Mouse (Mus musculus) hindbrain, embryonic 16.5 days (tissue): Measurements from ENCODE around the gene Mgll. TPM values are rescaled to one million over a fixed set of nuclear protein-coding genes. Genes with fewer than 3 reads are reported as not detected.

ENCODE experiments used
- ATAC-seq: fragments of 200-750 bp; cut with Nextera tagmentation; 2 replicates; pipeline ENCODE4 v1.8.0; 2017; ENCODE audit warnings: moderate TSS enrichment, moderate library complexity
- H3K27ac ChIP-seq: fragments of 300-500 bp; sonication (generic); 2 replicates; pipeline ENCODE4 v1.5.1; 2014; ENCODE audit warnings: low read depth, mild to moderate bottlenecking, control low read depth, low read length, moderate library complexity
- H3K27me3 ChIP-seq: fragments of 300-500 bp; sonication (generic); replicated peaks from 2 replicates; pipeline ENCODE4 v1.6.1; 2014; ENCODE audit warnings: low read length; ENCODE audit not compliant: control insufficient read depth, insufficient read depth
- H3K36me3 ChIP-seq: fragments of 300-500 bp; sonication (generic); 2 replicates; pipeline ENCODE4 v1.6.1; 2014; ENCODE audit warnings: mild to moderate bottlenecking, low read length, moderate library complexity, mixed read lengths; ENCODE audit not compliant: control insufficient read depth, insufficient read depth
- H3K4me1 ChIP-seq: fragments of 300-500 bp; sonication (generic); 2 replicates; pipeline ENCODE4 v1.6.1; 2014; ENCODE audit warnings: low read depth, low read length; ENCODE audit not compliant: control insufficient read depth, insufficient read depth
- H3K4me2 ChIP-seq: fragments of 300-500 bp; sonication (generic); 2 replicates; pipeline ENCODE4 v1.6.1; 2014; ENCODE audit warnings: mild to moderate bottlenecking, low read length, control low read depth, moderate library complexity
- H3K4me3 ChIP-seq: fragments of 300-500 bp; sonication (generic); 2 replicates; pipeline ENCODE4 v1.5.1; 2014; ENCODE audit warnings: mild to moderate bottlenecking, low read length, control low read depth, moderate library complexity
- H3K9ac ChIP-seq: fragments of 300-500 bp; sonication (generic); 2 replicates; pipeline ENCODE4 v1.6.1; 2014; ENCODE audit warnings: low read depth, mild to moderate bottlenecking, control low read depth, low read length, moderate library complexity
- H3K9me3 ChIP-seq: fragments of 300-500 bp; sonication (generic); 2 replicates; pipeline ENCODE4 v1.6.1; 2014; ENCODE audit warnings: mild to moderate bottlenecking, low read length, moderate library complexity; ENCODE audit not compliant: control insufficient read depth
- WGBS: fragments of 180-500 bp; shearing (Covaris S2); extraction: QIAGEN DNeasy Blood & Tissue Kit; methylation state at CpG from one replicate; pipeline ENCODE4 v1.1.7; 2014; 5-methylcytosine and 5-hydroxymethylcytosine counted together
- polyA plus RNA-seq: library from polyadenylated mRNA; unstranded; fragments of >200 nt; fragmentation: Nextera tagmentation; extraction: Ambion mirVana; gene quantifications from 2 replicates; pipeline ENCODE4 v1.2.1, GENCODE M21; 2015

Mgll gene
- polyA plus RNA-seq = 79.1 and 96.8 TPM in 2 replicates

DNA sequence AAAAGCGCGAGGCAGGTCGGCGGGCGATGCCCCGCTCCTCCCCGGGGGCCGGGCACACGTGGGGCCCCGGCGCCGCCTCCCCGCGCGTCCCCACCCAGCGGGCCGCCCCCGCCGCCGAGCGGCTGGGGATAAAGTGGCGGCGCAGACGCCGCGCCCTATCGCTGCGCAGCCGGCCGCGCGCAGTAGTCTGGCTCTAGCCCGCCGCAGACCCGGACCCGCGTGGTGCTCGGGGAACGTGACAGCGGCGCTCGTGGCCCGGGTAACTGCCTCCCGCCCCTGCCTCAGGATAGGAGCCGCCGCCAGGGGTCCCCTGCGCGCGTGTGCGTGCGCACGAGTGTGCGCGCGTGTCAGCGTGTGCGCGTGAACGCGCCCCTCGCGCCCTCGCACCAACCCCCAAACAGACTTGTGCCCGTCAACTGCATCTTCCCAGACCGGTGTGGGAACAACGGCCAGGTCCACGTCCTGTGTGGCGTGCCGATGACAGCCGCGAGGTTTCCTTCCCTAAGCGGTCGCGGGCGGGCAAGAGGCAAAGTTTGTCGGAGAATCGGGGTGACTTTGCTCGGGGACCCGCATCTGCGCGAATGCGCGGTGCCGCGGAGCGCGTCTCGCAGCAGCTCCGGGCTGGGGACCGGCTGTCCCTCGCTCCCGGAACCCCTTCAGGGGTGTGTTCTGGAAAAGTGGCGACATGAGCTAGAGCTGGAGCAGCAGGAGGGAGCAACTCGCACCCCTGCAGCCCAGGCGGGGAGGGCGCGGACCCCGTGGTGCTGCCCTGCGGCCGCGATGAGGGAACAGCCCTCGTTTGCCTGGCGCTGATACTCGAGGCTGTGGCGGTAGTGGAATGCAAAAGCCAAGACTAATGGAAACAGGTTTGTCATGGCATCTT lies at the start of gene Mgll:
Mgll (plus strand) TSS at position 100 of the 883 bp plus-strand sequence.
- H3K27ac ChIP-seq = peak within 1 kb of the TSS; percentile 77
- H3K4me2 ChIP-seq = peak within 1 kb of the TSS; percentile 93
- ATAC-seq = peak; percentile 87
- H3K36me3 ChIP-seq = no peaks in the 10 kb centered on the region
- no peaks in the 10 kb centered on the region for H3K27me3 ChIP-seq
- H3K9me3 ChIP-seq = no peaks in the 10 kb centered on the region
- H3K4me3 ChIP-seq = peak within 1 kb of the TSS; percentile 68
- H3K4me1 ChIP-seq = peaks cover 11% of the 10 kb centered on the region; the same call in 1 of the 2 replicates
- WGBS = under 1% methylated on average over 71 of the region's 105 CpGs
- peak within 1 kb of the TSS; percentile 82 for H3K9ac ChIP-seq

- WGBS = 91% methylated on average over 2 of the region's 2 CpGs
- no peak for ATAC-seq
- Histone ChIP-seq H3K27me3 (no peaks in the 10 kb centered on the region), H3K27ac (no peak overlapping the region), H3K4me1 (no peaks in the 10 kb centered on the region), H3K4me3 (no peak overlapping the region), H3K4me2 (no peak overlapping the region), H3K9ac (no peak overlapping the region), H3K36me3 (no peaks in the 10 kb centered on the region), H3K9me3 (no peaks in the 10 kb centered on the region)
Observed at GRCm38 (mm10) chr6:88675815-88676214, 48.4 kb upstream of the Mgll start.

GRCm38 (mm10) chr6:88676753-88677736 lies 47.2 kb upstream of the Mgll start:
- WGBS = 90% methylated on average over 6 of the region's 6 CpGs
- no peak overlapping the region for H3K27ac ChIP-seq
- H3K9me3 ChIP-seq = no peaks in the 10 kb centered on the region
- H3K4me2 ChIP-seq = no peak overlapping the region
- no peak overlapping the region for H3K4me3 ChIP-seq
- H3K9ac ChIP-seq = no peak overlapping the region
- no peaks in the 10 kb centered on the region for H3K4me1 ChIP-seq
- H3K27me3 ChIP-seq = no peaks in the 10 kb centered on the region
- no peaks in the 10 kb centered on the region for H3K36me3 ChIP-seq
- no peak for ATAC-seq

DNA sequence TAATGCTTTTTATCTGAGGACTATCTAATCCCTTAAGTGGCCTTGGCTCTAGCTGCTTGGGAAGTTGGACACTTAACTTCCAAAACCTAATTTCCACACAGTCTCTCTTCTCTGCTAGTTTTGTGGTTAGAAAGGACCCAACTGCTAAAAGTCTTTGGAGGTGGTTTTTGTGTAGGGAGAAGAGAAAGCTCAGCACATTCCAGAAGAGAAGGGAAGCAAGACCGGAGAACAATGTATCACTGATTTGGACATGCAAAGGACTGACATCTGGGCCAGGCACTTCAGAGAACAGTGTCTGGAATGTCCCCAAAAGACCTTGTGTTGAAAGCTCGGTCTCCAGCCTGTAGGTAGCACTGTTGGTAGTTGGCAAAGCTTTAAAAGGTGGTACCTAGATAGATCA lies 46.5 kb upstream of the Mgll start:
- WGBS = 71% methylated on average over 2 of the region's 2 CpGs
- ATAC-seq = no peak
- no peak overlapping the region for H3K4me2 ChIP-seq

GRCm38 (mm10) chr6:88681026-88681425 lies 43.2 kb upstream of the Mgll start:
- Histone ChIP-seq H3K4me1 (peaks cover 3% of the 10 kb centered on the region), H3K4me2 (no peak overlapping the region), H3K36me3 (no peaks in the 10 kb centered on the region), H3K9me3 (no peaks in the 10 kb centered on the region), H3K27me3 (no peaks in the 10 kb centered on the region), H3K9ac (no peak overlapping the region), H3K27ac (no peak overlapping the region), H3K4me3 (no peak overlapping the region)
- 89% methylated on average over 3 of the region's 3 CpGs for WGBS
- ATAC-seq = no peak

More for the DNA sequence above, 46.5 kb upstream of the Mgll start:
- H3K27ac ChIP-seq = no peak overlapping the region
- no peak overlapping the region for H3K4me3 ChIP-seq
- H3K4me1 ChIP-seq = no peaks in the 10 kb centered on the region
- no peak overlapping the region for H3K9ac ChIP-seq
- no peaks in the 10 kb centered on the region for H3K9me3 ChIP-seq
- H3K27me3 ChIP-seq = no peaks in the 10 kb centered on the region
- H3K36me3 ChIP-seq = no peaks in the 10 kb centered on the region

DNA sequence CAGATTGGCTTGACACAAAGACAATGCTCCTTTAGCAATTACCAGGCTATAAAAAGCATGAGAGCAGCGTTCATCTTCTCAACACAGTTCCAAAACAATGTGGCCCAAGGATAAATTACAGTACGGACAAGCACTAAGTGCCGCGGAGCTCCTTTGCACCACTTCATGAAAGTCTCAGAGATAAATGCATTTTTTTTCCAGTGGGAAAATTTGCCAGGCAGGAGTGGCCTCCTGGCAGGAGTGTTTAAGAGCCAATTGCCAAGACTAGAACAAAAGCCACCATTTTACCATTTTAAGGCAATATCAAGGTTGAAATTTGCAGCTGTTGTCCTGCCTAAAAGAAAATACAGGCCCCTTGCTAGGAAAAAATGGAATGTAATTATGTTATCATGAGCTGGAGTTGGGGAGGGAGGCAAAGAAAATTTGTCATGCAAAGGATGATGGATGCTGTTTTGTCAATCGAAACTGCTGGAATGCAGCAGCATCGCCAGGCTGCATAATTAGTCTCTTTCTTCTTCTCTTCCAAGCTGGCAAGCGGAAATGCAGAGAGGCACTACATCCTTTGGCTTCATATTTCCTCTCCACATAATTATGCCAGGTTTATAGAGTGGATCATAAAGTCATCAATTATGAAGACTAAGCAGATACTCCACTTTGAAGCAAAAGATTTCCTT lies 40.7 kb upstream of the Mgll start:
- H3K9ac ChIP-seq = no peak overlapping the region
- H3K9me3 ChIP-seq = no peaks in the 10 kb centered on the region
- H3K4me3 ChIP-seq = no peak overlapping the region
- H3K4me1 ChIP-seq = peaks cover 3% of the 10 kb centered on the region
- ATAC-seq = peak; percentile 60
- no peaks in the 10 kb centered on the region for H3K27me3 ChIP-seq
- no peak overlapping the region for H3K4me2 ChIP-seq
- no peaks in the 10 kb centered on the region for H3K36me3 ChIP-seq
- WGBS = 24% methylated on average over 7 of the region's 7 CpGs
- H3K27ac ChIP-seq = peak overlapping the region; percentile 21; the same call in 1 of the 2 replicates

DNA sequence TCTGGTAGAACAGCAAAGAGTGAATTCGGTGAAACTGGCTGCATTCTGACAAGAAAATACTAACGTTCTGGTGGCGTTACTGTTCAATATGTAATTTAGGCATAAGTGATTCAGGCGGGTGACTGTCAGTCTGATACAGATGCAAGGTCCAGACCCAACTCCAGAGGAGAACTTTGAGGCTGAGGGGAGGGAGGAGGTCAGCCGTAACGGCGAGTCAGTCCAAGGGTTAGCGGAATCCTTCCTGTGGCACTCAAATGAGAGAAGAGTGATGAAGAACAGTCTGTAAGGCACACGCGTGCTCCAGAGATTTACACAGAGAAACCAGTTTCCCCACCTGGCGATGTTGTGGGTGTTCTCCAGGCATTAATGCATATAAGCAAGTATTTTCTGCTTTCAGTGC lies 36.0 kb upstream of the Mgll start:
- no peak overlapping the region for H3K27ac ChIP-seq
- H3K4me2 ChIP-seq = no peak overlapping the region
- H3K9ac ChIP-seq = no peak overlapping the region
- no peaks in the 10 kb centered on the region for H3K36me3 ChIP-seq
- WGBS = 94% methylated on average over 11 of the region's 11 CpGs
- H3K9me3 ChIP-seq = no peaks in the 10 kb centered on the region
- peaks cover 3% of the 10 kb centered on the region for H3K4me1 ChIP-seq
- H3K4me3 ChIP-seq = no peak overlapping the region
- no peaks in the 10 kb centered on the region for H3K27me3 ChIP-seq
- ATAC-seq = no peak

DNA sequence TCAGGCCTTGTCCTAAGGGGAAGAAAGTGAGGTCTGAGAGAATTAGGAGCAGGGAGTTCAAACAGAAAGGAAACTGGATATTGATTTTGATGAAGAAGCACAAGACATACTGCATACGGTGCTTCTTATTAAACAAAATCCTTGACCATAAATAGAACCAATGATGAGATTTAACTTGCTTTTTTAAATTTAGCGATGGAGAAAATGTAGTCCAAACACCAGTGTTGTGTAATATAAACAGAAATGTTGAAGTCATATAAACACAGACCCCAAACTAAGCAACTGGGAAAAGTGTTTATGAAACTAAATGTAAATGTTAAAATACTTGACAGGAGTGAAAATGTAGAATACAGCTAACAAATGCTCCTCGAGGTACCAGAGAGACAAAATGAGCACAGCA lies 35.5 kb upstream of the Mgll start:
- no peak overlapping the region for H3K4me2 ChIP-seq
- ATAC-seq = no peak
- H3K9ac ChIP-seq = no peak overlapping the region
- no peaks in the 10 kb centered on the region for H3K9me3 ChIP-seq
- 81% methylated on average over 3 of the region's 3 CpGs for WGBS
- H3K36me3 ChIP-seq = no peaks in the 10 kb centered on the region
- peaks cover 1% of the 10 kb centered on the region; the same call in 1 of the 2 replicates for H3K4me1 ChIP-seq
- no peaks in the 10 kb centered on the region for H3K27me3 ChIP-seq
- no peak overlapping the region for H3K4me3 ChIP-seq
- H3K27ac ChIP-seq = no peak overlapping the region
